Mouse (Mus musculus): ENCODE results near the gene Morn5.

GRCm38 (mm10) chr2:36032884-36033283, 16.4 kb upstream of the Morn5 start:
- TF ChIP-seq EP300 (IDR thresholded peaks at IDR 0.05; ENCODE audit: low read depth in 1 of 2, low read length in 2 of 2) (no peak), POLR2A (IDR thresholded peaks at IDR 0.05; ENCODE audit: control insufficient read depth in 1 of 2, insufficient read depth in 1 of 2, low read depth in 1 of 2, low read length in 2 of 2, poor library complexity in 1 of 2) (no peak), ZNF384 (IDR thresholded peaks at IDR 0.05; ENCODE audit: low read depth, low read length) (no peak), E2F4 (IDR thresholded peaks at IDR 0.05; ENCODE audit: borderline replicate concordance, low read depth, low read length) (no peak), CTCF (IDR thresholded peaks at IDR 0.05 in 2 of 3, conservative IDR thresholded peaks at IDR 0.05 in 1 of 3; ENCODE audit: control insufficient read depth in 1 of 3, insufficient read depth in 1 of 3, low read depth in 2 of 3, low read length in 3 of 3, poor library complexity in 1 of 3, severe bottlenecking in 1 of 3) (no peak), HCFC1 (IDR thresholded peaks at IDR 0.05; ENCODE audit: low read depth, low read length) (no peak), GATA1 (IDR thresholded peaks at IDR 0.05; ENCODE audit: low read depth, low read length) (no peak)
